Mouse (Mus musculus): ENCODE measurements around the gene Usp33.

Usp33 gene

DNA sequence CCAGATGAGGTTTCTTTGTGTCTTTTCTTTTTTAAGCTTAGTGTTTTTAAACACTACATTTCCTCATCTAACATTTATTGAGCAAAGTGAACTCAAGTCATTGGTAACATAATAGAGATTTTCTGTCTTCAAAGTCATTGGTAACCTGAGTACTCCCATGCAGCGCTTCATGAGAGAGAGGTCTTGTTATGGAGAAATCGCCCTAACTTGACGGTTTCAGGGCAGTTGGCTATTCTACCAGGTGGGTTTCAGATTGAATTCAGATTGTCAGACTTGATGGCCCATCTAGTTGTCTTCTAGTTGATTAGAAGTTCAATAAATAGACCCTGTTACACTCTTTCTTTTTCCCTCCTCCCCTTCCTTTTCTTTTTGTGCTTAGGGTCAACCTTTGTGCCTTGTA lies 54.6 kb downstream of the Usp33 start:
- DNase-seq (ENCODE audit: low spot score in 2 of 2) = no peak

DNA sequence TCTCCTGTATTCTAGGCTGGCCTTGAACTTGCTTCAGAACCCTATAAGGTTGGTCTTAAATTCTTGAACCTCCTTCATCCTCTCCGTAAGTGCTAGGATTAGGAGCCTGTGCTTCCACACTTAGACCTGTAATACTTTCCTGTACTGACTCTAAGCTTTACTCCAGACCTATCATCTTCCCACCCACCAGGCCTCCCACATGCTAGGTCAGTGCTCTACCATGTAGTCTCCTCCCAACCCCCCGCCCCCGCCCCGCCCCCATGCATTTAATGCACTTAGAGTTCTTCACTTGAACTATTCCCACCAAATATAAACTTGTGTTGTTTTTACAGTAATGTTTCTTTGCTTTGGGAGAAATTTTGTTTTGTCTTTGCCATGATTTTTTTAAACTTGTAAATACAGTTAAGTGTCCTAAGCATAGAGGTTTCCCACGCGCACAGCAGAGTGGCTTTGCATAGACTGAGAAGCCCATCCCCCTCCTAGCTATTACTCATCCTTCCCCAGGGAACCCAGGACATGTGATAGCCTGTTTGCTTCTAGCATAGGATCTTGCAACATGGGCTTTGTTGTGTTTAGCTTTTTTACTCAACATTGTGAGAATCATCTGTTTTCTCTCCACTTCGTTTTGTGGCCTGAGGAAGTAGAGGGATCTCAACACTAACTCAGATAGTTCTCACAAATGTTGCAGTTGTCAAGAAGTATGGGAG lies 55.8 kb downstream of the Usp33 start:
- no peak for DNase-seq (ENCODE audit: low spot score in 2 of 2)

DNA sequence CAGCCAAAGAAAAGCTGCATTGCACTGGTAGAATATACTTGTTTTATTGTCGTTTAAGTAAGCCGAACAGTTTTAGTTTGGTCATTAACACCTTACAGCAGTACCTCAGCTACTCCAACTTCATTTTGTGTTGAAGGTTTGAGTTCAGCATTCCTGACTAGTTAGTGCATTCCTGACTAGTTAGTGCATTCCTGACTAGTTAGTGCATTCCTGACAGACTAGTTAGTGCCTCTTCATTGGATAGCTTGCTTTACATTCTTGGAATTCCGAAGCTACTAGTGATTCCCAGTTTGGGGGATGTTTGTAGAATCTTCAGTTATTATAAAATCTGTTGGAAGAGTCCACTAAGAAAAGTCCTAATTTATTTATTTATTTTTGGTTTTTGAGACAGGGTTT lies 56.4 kb downstream of the Usp33 start:
- DNase-seq (ENCODE audit: low spot score in 2 of 2) = no peak

DNA sequence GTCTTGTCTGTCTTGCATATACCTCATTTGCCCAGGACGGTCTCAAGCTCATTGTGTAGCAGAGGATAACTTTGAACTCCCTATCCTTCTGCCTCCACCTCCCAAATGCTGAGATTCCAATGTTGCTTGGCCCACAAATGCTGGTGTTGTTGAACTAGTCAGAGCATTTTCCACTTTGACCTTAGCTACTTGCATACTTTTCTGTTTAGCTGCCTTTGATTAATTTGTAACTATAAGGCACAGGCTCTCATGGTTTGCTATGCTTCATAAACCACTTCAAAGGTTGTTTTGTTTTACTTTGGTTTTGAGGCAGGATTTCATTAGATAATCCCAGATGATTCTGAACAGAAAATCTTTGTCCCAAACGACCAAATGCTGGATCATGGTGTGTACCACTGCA lies 57.5 kb downstream of the Usp33 start:
- DNase-seq (ENCODE audit: low spot score in 2 of 2) = no peak

DNA sequence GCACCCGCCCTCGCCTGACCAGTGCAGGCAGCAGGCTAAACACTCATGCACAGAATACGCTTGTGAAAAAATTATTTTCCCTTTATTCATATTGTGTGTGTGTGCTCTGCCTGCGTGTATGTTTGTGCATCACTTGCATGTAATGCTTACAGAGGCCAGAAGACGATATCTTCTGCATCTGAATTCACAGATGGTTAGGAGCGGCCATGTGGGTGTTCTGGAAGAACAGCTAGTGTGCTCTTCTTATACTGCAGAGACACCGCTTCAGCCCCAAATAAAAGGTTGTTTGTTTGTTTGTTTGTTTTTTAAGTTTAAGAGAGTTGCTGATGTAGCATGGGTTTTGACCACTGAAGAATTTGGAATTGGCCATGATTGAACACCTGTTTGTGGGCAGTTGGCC lies 59.1 kb downstream of the Usp33 start:
- DNase-seq (ENCODE audit: low spot score in 2 of 2) = no peak

DNA sequence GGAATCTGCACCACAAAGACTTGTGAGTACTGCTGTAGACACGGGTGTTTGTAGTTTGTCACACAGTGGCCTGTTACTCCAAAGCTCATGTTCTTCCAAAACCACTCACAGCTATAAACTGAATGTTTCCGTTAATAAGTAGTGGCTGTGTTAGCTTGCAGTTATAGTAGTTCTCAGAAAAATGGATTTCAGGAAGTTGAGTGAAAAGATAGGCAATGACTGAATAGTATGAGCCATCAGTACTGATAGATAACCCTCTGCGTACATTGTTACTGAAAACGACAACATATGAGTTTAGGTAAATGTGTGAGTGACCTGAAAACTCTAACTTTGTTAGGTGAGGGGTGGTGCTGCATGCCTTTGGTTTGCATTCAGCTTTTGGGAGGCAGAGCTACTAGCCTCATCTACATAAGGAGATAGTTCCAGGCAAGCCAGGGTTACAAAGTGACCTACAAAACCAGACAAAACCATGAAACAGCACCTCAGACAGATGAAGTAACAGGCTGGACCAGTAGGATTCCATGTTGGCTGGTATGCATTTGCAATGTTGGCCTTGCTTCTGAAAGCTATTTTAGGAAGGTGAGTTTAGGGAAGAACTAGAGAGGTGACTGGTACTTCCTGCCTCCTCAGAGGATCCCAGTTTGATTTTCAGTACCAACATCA lies 59.8 kb downstream of the Usp33 start:
- DNase-seq (ENCODE audit: low spot score in 2 of 2) = no peak

DNA sequence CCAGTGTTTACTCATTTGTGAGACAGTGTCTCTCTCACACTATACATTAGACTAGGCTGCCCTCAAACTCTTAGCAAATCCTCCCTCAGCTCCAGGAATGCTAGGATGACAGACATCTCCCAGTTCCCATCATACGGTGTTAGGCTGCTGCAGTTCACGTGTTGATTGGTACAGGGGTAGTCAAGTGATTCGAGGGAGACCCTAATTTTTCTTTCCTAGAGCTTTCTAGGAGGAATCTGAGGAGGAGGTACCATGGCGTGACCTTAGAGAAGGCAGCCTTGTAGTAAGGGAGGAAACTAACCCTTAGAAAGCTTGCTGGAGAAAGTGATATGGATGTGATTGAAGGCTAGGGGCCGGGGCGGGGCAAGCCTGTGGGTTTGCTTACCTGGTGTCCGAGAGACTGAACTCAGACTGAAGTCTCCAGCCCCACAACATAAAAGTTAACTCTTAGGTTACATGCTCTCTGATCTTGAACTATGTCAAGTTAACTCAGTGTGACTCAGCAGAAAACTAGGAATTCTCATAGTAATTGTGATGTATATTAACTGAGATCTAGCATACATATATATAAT lies 64.8 kb downstream of the Usp33 start:
- DNase-seq (ENCODE audit: low spot score in 2 of 2) = no peak

DNA sequence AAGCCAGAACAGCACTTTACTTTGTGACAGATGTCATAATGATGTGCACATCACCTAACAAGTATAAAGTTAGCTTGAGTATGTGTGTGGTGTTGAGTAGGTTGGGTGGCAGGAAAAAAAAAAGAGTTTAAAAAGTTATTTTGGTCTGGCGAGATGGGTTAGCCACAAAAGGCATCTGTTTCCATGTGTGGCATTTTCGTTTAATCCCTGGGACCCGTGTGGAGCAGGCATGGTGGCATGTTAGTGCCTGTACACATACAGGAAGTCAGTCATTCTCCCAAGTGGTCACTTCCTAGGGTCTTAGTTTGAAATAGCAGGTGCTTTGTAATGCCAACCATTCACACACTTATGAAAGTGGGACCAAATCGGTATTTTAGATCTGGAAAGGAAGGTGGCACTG lies 66.1 kb downstream of the Usp33 start:
- DNase-seq (ENCODE audit: low spot score in 2 of 2) = no peak

DNA sequence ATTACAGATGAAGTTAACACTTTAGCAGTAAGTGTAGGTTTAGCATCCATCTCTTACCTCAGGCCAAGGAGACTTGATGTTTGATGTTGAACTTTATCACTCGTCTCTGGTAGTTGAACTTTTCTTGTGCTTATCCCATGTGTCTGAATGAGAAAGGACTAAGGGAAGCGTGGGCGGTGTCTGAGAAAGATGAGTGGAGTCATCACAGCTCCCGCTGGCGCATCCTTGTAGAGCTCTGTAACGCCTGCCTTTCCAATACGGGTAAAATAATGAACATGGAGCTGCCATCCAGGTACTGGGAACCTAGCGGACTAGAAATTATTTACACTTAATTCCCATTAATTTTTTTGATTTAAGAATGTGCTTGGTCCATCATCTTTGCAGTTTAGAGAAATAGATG lies 82.6 kb downstream of the Usp33 start:
- DNase-seq (ENCODE audit: low spot score in 2 of 2) = no peak

DNA sequence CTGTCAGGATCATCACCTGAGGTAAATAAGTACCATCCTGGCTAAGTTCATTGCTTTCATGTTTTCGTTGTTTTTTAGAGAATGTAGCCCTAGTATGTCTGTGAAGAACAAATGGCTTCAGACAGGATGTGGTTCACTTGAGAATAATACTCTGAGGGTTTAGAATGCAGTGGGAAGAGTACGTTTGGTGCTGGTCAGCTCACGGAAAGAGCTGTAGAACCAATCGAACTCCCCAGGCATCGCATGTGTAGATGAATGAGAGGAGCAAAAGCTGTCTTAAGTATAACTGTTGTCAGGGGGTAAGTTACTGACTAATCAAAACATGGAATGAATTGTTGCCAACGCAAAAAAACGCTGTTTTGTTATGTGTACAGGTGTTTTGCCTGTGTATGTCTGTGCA lies 86.4 kb downstream of the Usp33 start:
- no peak for DNase-seq (ENCODE audit: low spot score in 2 of 2)

DNA sequence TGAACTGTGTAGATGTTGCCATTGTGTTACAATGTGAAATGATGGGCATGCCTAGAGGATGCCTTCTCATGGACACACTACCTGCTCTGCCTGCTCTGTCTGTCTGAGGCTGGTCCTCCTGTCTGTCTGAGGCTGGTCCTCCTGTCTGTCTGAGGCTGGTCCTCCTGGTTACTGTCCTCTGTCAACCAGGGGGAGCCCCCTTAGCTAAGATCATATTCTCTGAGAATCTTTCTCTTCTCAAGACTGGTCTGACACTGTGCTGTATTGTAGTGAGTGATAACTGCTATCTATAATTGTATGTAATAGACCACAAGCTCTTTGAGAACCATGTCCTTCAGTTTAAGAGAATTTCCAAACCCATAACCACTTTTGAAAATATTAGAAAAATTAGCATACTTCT lies 89.3 kb downstream of the Usp33 start:
- no peak for DNase-seq (ENCODE audit: low spot score in 2 of 2)

DNA sequence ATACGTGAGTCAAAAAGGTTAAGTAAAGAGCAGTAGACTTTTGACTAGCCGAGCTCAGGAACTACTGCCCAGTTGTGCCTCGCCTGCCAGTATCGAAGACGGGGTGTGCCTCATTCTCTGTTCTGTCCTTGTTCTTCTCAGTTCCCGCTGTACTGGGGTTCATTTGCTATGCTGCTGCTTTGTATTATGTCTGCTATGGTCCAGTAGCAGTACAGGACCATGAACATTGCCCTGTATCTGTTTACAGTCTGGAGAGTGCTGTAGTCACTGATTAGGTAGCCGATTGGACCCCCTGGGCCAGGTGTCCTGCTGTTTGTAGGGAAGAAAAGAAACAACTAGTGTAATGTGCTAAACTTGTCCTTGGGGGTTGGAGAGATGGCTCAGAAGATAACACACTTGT lies 91.8 kb downstream of the Usp33 start:
- DNase-seq (ENCODE audit: low spot score in 2 of 2) = no peak

DNA sequence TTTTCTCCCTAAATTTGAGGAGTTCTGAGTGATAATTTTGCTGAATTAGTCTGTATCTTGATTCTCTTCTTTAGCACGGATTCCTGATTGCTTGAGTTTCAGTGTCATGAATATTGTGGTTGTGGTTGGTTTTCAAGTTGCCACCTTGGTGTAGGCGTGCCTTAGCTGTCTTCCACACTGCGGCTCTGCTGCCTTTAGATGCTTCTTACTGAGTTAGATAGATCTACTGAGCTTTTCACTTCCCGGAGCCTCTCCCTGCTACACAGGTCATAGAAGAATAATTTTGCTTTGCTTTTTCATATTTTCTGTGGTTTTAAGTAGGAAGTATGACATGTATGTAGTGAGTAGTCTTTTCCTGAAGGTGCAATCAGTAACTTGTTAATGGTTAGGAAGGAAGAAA lies 96.5 kb downstream of the Usp33 start:
- DNase-seq (ENCODE audit: low spot score in 2 of 2) = no peak

Data from frontal cortex, postnatal 25 days (tissue).